Mouse (Mus musculus) liver, embryonic 14.5 days (tissue): ENCODE measurements around the gene Rab26.

Experiments used
- CTCF ChIP-seq: IDR thresholded peaks from 2 replicates; pipeline ENCODE4 v1.5.1; 2016; ENCODE audit warnings: antibody characterized with exemption, low read depth, control low read depth
- EP300 ChIP-seq: IDR thresholded peaks from 2 replicates; pipeline ENCODE4 v1.6.1; 2016; ENCODE audit warnings: antibody characterized with exemption, low read depth

GRCm38 (mm10) chr17:24565792-24566191 is 31.8 kb upstream of the Rab26 start:
- peak; percentile 11; the same call in 1 of the 2 replicates for TF ChIP-seq CTCF
- no peak for TF ChIP-seq EP300
